Mouse (Mus musculus): ENCODE data around the gene Cfap57. TPM values are rescaled to one million over a fixed set of nuclear protein-coding genes. Genes with fewer than 3 reads are reported as not detected.

The Cfap57 gene
- polyA plus RNA-seq (2012; rRNA removed): 0.53 and 0.67 TPM in 2 replicates

GRCm38 (mm10) chr4:118620279-118620966 lies at the start of gene Cfap57, which contains the start of gene Ebna1bp2:
Cfap57 (minus strand) TSS chr4:118620777.
Ebna1bp2 (plus strand) TSS chr4:118620799.

GRCm38 (mm10) chr4:118658652-118659051 lies 38.1 kb upstream of the Cfap57 start, which contains the start of gene Olfr62:
Olfr62 (plus strand) TSS chr4:118658952.

GRCm38 (mm10) chr4:118543592-118544260 lies 76.9 kb downstream of the Cfap57 start, which contains the start of gene Tmem125:
Tmem125 (minus strand) TSS chr4:118544044.

GRCm38 (mm10) chr4:118526408-118527334 lies 93.9 kb downstream of the Cfap57 start, which contains the start of gene 2610528J11Rik:
2610528J11Rik (plus strand) TSS chr4:118526999.

Other genes with a start within 250 kb of the Cfap57 start
- 3.8 and 6.2 TPM in 2 replicates for gene Szt2, start 211.5 kb downstream of the Cfap57 start, polyA plus RNA-seq (2012; rRNA removed)
- gene Med8, start 211.4 kb downstream of the Cfap57 start, polyA plus RNA-seq (2012; rRNA removed): 52.1 and 57.8 TPM in 2 replicates
- gene Elovl1, start 192.7 kb downstream of the Cfap57 start, polyA plus RNA-seq (2012; rRNA removed): 77.6 and 88.8 TPM in 2 replicates
- 93.7 and 120 TPM in 2 replicates for gene Cdc20, start 183.4 kb downstream of the Cfap57 start, polyA plus RNA-seq (2012; rRNA removed)
- 4.6 and 5.2 TPM in 2 replicates for gene Mpl, start 163.3 kb downstream of the Cfap57 start, polyA plus RNA-seq (2012; rRNA removed)
- gene Tie1, start 130.7 kb downstream of the Cfap57 start, polyA plus RNA-seq (2012; rRNA removed): 4.7 and 5.5 TPM in 2 replicates
- 3.9 and 5.4 TPM in 2 replicates for gene 2610528J11Rik, start 93.8 kb downstream of the Cfap57 start, polyA plus RNA-seq (2012; rRNA removed)
- 0.99 and 1.0 TPM in 2 replicates for gene Tmem125, start 76.7 kb downstream of the Cfap57 start, polyA plus RNA-seq (2012; rRNA removed)
- 60.5 and 62.5 TPM in 2 replicates for gene Ebna1bp2, start within 50 bp of the Cfap57 start, polyA plus RNA-seq (2012; rRNA removed)
- gene Olfr62, start 38.2 kb upstream of the Cfap57 start, polyA plus RNA-seq (2012; rRNA removed): not detected in 2 replicates
- not detected in 2 replicates for gene Olfr1342, start 72.0 kb upstream of the Cfap57 start, polyA plus RNA-seq (2012; rRNA removed)
- gene Olfr1341, start 82.7 kb upstream of the Cfap57 start, polyA plus RNA-seq (2012; rRNA removed): not detected in 2 replicates
- not detected in 2 replicates for gene Olfr1340, start 99.4 kb upstream of the Cfap57 start, polyA plus RNA-seq (2012; rRNA removed)
- gene Olfr1339, start 111.4 kb upstream of the Cfap57 start, polyA plus RNA-seq (2012; rRNA removed): not detected in 2 replicates
- not detected in 2 replicates for gene Olfr1338, start 138.0 kb upstream of the Cfap57 start, polyA plus RNA-seq (2012; rRNA removed)
- not detected in 2 replicates for gene Olfr1337, start 161.8 kb upstream of the Cfap57 start, polyA plus RNA-seq (2012; rRNA removed)
- not detected in 2 replicates for gene Olfr1335, start 189.2 kb upstream of the Cfap57 start, polyA plus RNA-seq (2012; rRNA removed)
- not detected in 2 replicates for gene Olfr1333, start 215.5 kb upstream of the Cfap57 start, polyA plus RNA-seq (2012; rRNA removed)
- not detected in 2 replicates for gene Olfr1331, start 243.9 kb upstream of the Cfap57 start, polyA plus RNA-seq (2012; rRNA removed)

All from liver, embryonic 14 days (tissue).